Mouse (Mus musculus): Measurements from ENCODE around the gene Ino80d. TPM values are rescaled to one million over a fixed set of nuclear protein-coding genes. Genes with fewer than 3 reads are reported as not detected.

The Ino80d gene
- 19.3 TPM for polyA plus RNA-seq (2014; fragmentation: Illumina TruSeq; extraction: RNeasy Lipid Tissue Mini Kit (QIAGEN cat#74804); ENCODE audit: low replicate concordance)

DNA sequence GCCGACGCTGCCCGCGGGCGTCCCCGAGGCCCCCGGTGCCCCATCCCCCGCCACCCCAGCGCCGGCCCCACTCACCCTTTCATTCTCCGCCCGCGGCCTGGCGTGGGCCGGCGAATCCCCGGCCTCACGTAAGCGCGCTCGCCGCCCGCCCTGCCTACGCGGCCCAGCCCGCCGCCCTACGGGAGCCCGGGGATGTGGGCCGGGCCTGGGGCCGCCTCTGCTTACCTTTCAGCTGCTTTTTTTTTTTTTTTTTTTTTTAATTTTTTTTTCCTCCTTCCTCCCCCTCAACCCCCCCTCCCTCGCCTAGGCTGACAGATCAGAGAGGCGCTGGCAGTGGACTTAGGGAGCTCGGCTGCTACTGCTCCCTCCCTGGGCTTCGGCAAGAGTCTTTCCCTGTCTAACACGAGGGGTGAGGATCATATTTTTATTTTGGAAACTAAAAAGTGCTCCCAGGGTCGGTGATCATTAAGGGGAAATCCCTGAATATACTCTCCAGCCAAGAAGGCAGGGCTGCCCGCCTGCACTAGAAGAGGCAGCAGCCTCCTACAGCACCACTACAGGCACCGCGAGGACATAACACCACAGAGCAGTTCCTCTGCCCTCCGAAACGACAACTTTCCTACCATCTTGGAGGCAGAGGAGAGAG, at the start of gene Ino80d:
Ino80d (minus strand) TSS at position 532 of the 646 bp plus-strand sequence.

Other genes starting within 250 kb of the Ino80d start
- gene Eef1b2, start 62.2 kb upstream of the Ino80d start, polyA plus RNA-seq (2014; fragmentation: Illumina TruSeq; extraction: RNeasy Lipid Tissue Mini Kit (QIAGEN cat#74804); ENCODE audit: low replicate concordance), result 548 TPM
- gene Ndufs1, start 62.2 kb upstream of the Ino80d start, polyA plus RNA-seq (2014; fragmentation: Illumina TruSeq; extraction: RNeasy Lipid Tissue Mini Kit (QIAGEN cat#74804); ENCODE audit: low replicate concordance), result 265 TPM
- gene Gpr1, start 99.9 kb upstream of the Ino80d start, polyA plus RNA-seq (2014; fragmentation: Illumina TruSeq; extraction: RNeasy Lipid Tissue Mini Kit (QIAGEN cat#74804); ENCODE audit: low replicate concordance), result 0.22 TPM
- gene Zdbf2, start 158.6 kb upstream of the Ino80d start, polyA plus RNA-seq (2014; fragmentation: Illumina TruSeq; extraction: RNeasy Lipid Tissue Mini Kit (QIAGEN cat#74804); ENCODE audit: low replicate concordance), result 0.15 TPM